Mouse (Mus musculus) heart, adult 2 months (tissue): Measurements from ENCODE around the gene Gpd2.

Experiments
- CTCF ChIP-seq: fragments of 200-600 bp; IDR thresholded peaks from 2 replicates; pipeline ENCODE4 v1.8.1; 2022; ENCODE audit warnings: antibody characterized with exemption, mild to moderate bottlenecking, moderate library complexity
- EP300 ChIP-seq: fragments of 200-500 bp; IDR thresholded peaks from 2 replicates; pipeline ENCODE4 v1.6.1; 2011; ENCODE audit warnings: low read depth, low read length, control low read depth; ENCODE audit not compliant: insufficient read depth
- POLR2A ChIP-seq: fragments of 200-500 bp; IDR thresholded peaks from 2 replicates; pipeline ENCODE4 v1.6.1; 2011; ENCODE audit warnings: mild to moderate bottlenecking, low read depth, low read length, control low read depth; ENCODE audit not compliant: insufficient read depth

- no peak for TF ChIP-seq CTCF
- TF ChIP-seq POLR2A: no peak
- TF ChIP-seq EP300: no peak
Observed at GRCm38 (mm10) chr2:57283791-57284190, 46.4 kb downstream of the Gpd2 start.
